Mouse (Mus musculus) adrenal gland, adult 10 weeks (tissue): ENCODE data around the gene Sgip1. TPM values are rescaled to one million over a fixed set of nuclear protein-coding genes. Genes with fewer than 3 reads are reported as not detected.

Experiments
- polyA plus RNA-seq: library from polyadenylated mRNA; stranded (reverse); fragments of 350-450 nt; fragmentation: Illumina TruSeq; extraction: RNeasy Lipid Tissue Mini Kit (QIAGEN cat#74804); gene quantifications from one replicate; pipeline ENCODE4 v1.2.3, GENCODE M21; 2014; ENCODE audit warnings: low read depth, low replicate concordance

The Sgip1 gene
- 6.6 TPM for polyA plus RNA-seq

DNA sequence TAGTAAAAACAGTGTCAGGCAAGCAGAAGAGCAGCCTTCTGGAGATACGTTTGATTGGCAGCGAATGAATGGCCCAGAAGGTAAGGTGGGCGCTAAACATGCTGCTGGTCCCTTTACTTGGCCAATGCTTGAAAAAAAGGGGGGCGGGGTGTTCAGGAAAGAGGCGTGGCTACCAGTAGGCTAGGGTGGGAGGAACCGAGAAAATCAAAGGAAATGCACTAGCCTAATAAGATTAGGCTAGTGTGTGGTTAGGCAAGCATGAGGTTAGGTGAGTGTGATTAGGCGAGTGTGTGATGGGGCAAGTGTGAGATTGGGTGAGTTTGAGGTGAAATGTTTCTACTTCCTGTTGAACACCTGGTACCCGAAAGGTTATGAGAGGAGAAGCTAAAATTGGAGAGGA, at the start of gene Sgip1:
TSS of gene Sgip1 (plus strand) at position 11 of the 400 bp plus-strand sequence.

DNA sequence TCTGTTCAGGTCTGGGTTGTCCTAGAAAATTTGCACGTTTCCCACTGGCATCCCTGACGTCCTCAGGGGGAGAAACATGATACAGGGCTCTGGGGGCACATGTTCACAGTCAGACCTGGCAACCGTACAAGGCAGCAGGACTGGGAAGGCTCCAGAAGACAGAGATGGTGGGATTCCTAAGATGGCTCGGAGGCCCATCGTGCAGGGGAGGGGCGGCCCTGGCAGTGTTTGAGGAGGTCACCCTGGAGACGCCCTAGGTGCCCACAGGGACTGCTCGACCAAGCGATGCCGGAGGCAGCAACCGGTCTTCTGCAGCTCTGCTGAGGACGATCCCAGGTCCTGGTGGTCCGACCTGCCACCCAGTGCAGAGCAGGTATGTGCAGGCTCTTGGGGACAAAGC, 237.3 kb downstream of the Sgip1 start, which contains the start of gene Tctex1d1:
TSS of gene Tctex1d1 (plus strand) at position 167 of the 400 bp plus-strand sequence.

Other genes starting within 250 kb of the Sgip1 start
- gene Tctex1d1, start 237.3 kb downstream of the Sgip1 start, polyA plus RNA-seq = not detected